Mouse (Mus musculus) gonadal fat pad, adult 2 months (tissue): ENCODE measurements around the gene Kif21b. TPM values are rescaled to one million over a fixed set of nuclear protein-coding genes. Genes with fewer than 3 reads are reported as not detected.

ENCODE experiments used
- DNase-seq: peaks from one replicate; pipeline ENCODE4 v3.0.0-alpha.2; 2012; ENCODE audit warnings: low read depth
- polyA plus RNA-seq: library from polyadenylated mRNA; depleted of rRNA; stranded (reverse); fragments of >200 nt; gene quantifications from 2 replicates; pipeline ENCODE4 v1.2.3, GENCODE M21; 2012

Kif21b gene
- polyA plus RNA-seq, 1 experiment, result 4.8 TPM

- no peak for DNase-seq
Observed at GRCm38 (mm10) chr1:136128944-136129589, 2.1 kb upstream of the Kif21b start.

- no peak for DNase-seq
Observed at GRCm38 (mm10) chr1:136130107-136130506, 1.1 kb upstream of the Kif21b start.

- DNase-seq, result no peak
Observed at GRCm38 (mm10) chr1:136131603-136132291, 558 bp downstream of the Kif21b start.

GRCm38 (mm10) chr1:136132386-136133201, 1.4 kb downstream of the Kif21b start:
- no peak for DNase-seq

GRCm38 (mm10) chr1:136133570-136134240, 2.5 kb downstream of the Kif21b start:
- no peak for DNase-seq

- no peak for DNase-seq
Observed at GRCm38 (mm10) chr1:136134547-136134946, 3.4 kb downstream of the Kif21b start.

- no peak for DNase-seq
Observed at GRCm38 (mm10) chr1:136135046-136135445, 3.9 kb downstream of the Kif21b start.

- DNase-seq, result no peak
Observed at GRCm38 (mm10) chr1:136135777-136136444, 4.7 kb downstream of the Kif21b start.

GRCm38 (mm10) chr1:136136547-136136946, 5.4 kb downstream of the Kif21b start:
- no peak for DNase-seq

GRCm38 (mm10) chr1:136137071-136137531, 5.9 kb downstream of the Kif21b start:
- no peak for DNase-seq

- DNase-seq, result no peak
Observed at GRCm38 (mm10) chr1:136137575-136137974, 6.4 kb downstream of the Kif21b start.

GRCm38 (mm10) chr1:136138191-136138830, 7.1 kb downstream of the Kif21b start:
- no peak for DNase-seq

GRCm38 (mm10) chr1:136139990-136140640, 8.9 kb downstream of the Kif21b start:
- DNase-seq, result no peak

- no peak for DNase-seq
Observed at GRCm38 (mm10) chr1:136141176-136141950, 10.2 kb downstream of the Kif21b start.

GRCm38 (mm10) chr1:136142336-136142735, 11.1 kb downstream of the Kif21b start:
- no peak for DNase-seq

- no peak for DNase-seq
Observed at GRCm38 (mm10) chr1:136143514-136143913, 12.3 kb downstream of the Kif21b start.

- no peak for DNase-seq
Observed at GRCm38 (mm10) chr1:136149702-136150101, 18.5 kb downstream of the Kif21b start.

- no peak for DNase-seq
Observed at GRCm38 (mm10) chr1:136151371-136151770, 20.2 kb downstream of the Kif21b start.

- no peak for DNase-seq
Observed at GRCm38 (mm10) chr1:136156304-136156703, 25.1 kb downstream of the Kif21b start.
